Mouse (Mus musculus) mouse trophoblast stem cell (cell line): ENCODE measurements around the gene Fscn2.
"Not testable (repeated sequence)": the region's sequence is repeated elsewhere in the genome, so short reads cannot be mapped to it uniquely, and the experiment has no call there.

ENCODE experiments used
- in situ Hi-C, 2 experiments: fragments of 300-500 bp; cut with MseI, MboI; formaldehyde crosslinking; loops; 2 replicates in 1 of 2; 3 replicates in 1 of 2; pipeline ENCODE4 v1.15.1; 2025

Fscn2 gene

DNA sequence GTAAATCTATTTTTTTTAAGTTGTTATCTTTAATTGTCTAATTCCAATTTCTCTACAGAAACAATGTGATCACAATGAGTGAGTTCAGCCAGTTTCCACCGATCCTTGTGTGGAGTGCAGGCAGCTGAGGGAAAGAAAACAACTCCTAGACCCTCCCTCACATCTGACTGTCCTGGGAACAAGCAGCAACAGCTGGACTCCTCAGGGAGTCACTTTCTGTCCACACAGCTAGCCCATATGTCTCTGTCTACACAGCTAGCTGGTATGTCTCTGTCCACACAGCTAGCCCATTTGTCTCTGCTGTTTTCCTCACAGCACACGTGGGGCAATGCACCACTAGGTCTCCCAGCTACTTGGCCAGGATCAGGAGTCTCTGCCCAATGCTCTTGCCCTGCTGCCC lies 36.3 kb downstream of the Fscn2 start:
- in situ Hi-C loops, result no loop called here

DNA sequence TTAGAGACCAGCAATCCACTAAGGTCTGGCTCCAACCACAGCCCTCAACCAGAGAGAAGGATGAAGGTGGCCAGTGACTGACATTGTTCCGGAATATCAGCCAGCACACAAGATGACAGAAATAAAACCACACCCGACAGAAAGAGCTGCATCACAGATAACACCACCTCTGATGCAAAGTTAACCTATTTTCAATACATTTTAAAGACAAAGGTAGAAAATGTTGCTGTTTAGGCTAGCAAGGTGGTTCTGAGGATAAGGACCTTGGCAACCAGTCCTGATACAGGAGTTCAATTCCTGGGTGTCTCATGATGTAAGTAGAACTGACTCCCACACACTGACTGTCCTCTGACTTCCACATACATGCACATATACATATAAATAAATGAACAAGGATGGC lies 38.0 kb downstream of the Fscn2 start:
- in situ Hi-C loops, result no loop called here

DNA sequence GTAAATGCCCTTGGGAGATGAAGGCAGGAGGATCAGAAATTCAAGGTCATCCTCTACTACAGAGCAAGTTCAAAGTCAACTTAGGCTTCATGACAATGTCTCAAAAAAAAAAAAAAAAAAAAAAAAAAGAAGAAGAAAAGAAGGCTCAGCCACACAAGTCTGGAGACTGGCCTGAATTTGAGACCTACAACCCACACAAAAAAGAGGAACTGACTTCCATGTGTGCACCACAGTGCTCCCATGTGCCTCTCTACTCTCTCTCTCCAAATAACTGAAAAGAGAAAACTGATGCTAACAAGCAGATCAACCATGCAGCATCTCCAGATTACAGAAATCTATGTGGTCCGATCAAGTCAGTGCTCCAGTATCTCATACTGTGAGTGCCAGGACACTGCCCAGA lies 43.5 kb downstream of the Fscn2 start:
- in situ Hi-C loops, result no loop called here

DNA sequence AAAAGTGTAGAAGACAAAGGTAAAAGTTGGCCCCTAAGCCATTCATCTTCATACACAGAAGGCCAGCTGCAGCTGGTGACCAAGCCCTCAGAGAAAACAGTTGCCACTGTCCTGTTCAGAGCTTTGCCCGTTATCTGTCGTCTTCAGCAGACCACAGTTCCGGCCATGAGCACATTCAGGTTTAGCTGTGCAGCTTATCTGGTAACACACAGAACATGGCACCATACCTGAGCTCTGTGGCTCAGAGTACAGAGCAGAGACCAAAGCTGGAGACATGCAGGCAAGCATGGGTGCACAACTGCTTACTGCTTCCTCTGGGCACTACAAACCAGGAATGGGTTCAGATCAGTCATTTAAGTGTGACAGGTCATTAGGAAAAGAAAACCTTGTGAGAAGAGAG lies 44.5 kb downstream of the Fscn2 start:
- in situ Hi-C loops, result no loop called here

DNA sequence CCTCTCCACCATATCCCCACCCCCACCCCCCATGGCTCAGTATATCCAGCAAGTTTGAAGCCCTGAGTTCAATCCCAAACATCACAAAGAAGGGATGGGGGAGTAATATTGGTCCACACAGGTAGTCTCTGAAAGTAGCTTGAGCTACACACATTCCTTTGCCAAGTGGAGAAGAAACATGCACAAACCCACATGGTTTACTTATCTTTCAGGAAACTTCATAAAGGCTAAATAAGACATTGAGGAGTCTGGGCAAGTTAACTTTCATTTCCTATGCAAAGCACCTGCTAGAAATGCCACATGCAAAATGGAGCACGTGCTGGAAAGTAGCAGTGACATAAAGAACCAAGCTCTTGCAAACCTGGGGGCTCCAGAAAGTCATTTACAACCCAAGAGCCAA lies 45.1 kb downstream of the Fscn2 start:
- in situ Hi-C loops, result no loop called here

DNA sequence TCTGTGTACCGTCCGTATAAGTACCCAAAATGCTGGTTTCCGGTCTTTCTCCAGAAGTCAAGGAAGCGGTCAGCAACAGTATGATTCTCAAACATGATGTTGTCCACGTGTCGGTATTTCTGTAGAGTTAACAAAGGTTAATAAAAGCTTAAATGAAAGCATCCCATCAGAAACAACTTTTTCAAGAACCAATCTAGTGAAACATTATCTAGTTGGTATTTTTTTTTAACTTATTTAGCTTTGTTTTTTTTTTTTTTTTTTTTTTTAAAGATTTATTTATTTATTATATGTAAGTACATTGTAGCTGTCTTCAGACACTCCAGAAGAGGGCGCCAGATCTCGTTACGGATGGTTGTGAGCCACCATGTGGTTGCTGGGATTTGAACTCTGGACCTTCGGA lies 52.3 kb downstream of the Fscn2 start:
- in situ Hi-C loops, result not testable (repeated sequence)
